Mouse (Mus musculus): ENCODE data around the gene Hoxb1. TPM values are rescaled to one million over a fixed set of nuclear protein-coding genes. Genes with fewer than 3 reads are reported as not detected.

Gene Hoxb1
- polyA plus RNA-seq, 1 experiment from 2014 or later: not detected

MicroRNAs encoded within 50 kb of the gene (microRNA counts, 519-probe panel; counts per million panel counts)
- not detected for microRNA mmu-miR-10a

Small RNAs within 50 kb of the gene (microRNA-seq; reads per million reads assigned to microRNA genes)
- gene Mir10a: 1,920 reads per million, percentile 83 among the genes with 10 or more reads in this experiment

Other genes with a start within 250 kb of the Hoxb1 start
- not detected in 2 replicates for gene Ttll6, start 232.0 kb upstream of the Hoxb1 start, polyA plus RNA-seq (2016; fragmentation: Nextera tagmentation; extraction: Ambion mirVana)
- gene Hoxb13, start 171.4 kb upstream of the Hoxb1 start, polyA plus RNA-seq (2016; fragmentation: Nextera tagmentation; extraction: Ambion mirVana): not detected in 2 replicates
- 0.06 TPM in 1 of 2 replicates, not detected in the other for gene Hoxb9, start 94.3 kb upstream of the Hoxb1 start, polyA plus RNA-seq (2016; fragmentation: Nextera tagmentation; extraction: Ambion mirVana)
- gene Hoxb8, start 83.8 kb upstream of the Hoxb1 start, polyA plus RNA-seq (2016; fragmentation: Nextera tagmentation; extraction: Ambion mirVana): 0.06 TPM in 1 of 2 replicates, not detected in the other
- gene Hoxb7, start 79.1 kb upstream of the Hoxb1 start, polyA plus RNA-seq (2016; fragmentation: Nextera tagmentation; extraction: Ambion mirVana): 0.14 and 0.22 TPM in 2 replicates
- gene Hoxb6, start 73.3 kb upstream of the Hoxb1 start, polyA plus RNA-seq (2016; fragmentation: Nextera tagmentation; extraction: Ambion mirVana): 0.62 TPM in 1 of 2 replicates, not detected in the other
- 0.14 and 1.9 TPM in 2 replicates for gene Hoxb5, start 62.4 kb upstream of the Hoxb1 start, polyA plus RNA-seq (2016; fragmentation: Nextera tagmentation; extraction: Ambion mirVana)
- gene Hoxb4, start 47.5 kb upstream of the Hoxb1 start, polyA plus RNA-seq (2016; fragmentation: Nextera tagmentation; extraction: Ambion mirVana): 0.19 and 0.32 TPM in 2 replicates
- 0.45 and 0.86 TPM in 2 replicates for gene Hoxb3, start 42.4 kb upstream of the Hoxb1 start, polyA plus RNA-seq (2016; fragmentation: Nextera tagmentation; extraction: Ambion mirVana)
- 4.0 TPM in 2 replicates for gene Hoxb2, start 15.2 kb upstream of the Hoxb1 start, polyA plus RNA-seq (2016; fragmentation: Nextera tagmentation; extraction: Ambion mirVana)
- 0.50 and 0.60 TPM in 2 replicates for gene Skap1, start 98.8 kb downstream of the Hoxb1 start, polyA plus RNA-seq (2016; fragmentation: Nextera tagmentation; extraction: Ambion mirVana)

Data from heart, embryonic 12.5 days (tissue).